Mouse (Mus musculus): ENCODE results near the gene Map4k5. TPM values are rescaled to one million over a fixed set of nuclear protein-coding genes. Genes with fewer than 3 reads are reported as not detected.

Map4k5 gene
- polyA plus RNA-seq, 1 experiment = 107 TPM

DNA sequence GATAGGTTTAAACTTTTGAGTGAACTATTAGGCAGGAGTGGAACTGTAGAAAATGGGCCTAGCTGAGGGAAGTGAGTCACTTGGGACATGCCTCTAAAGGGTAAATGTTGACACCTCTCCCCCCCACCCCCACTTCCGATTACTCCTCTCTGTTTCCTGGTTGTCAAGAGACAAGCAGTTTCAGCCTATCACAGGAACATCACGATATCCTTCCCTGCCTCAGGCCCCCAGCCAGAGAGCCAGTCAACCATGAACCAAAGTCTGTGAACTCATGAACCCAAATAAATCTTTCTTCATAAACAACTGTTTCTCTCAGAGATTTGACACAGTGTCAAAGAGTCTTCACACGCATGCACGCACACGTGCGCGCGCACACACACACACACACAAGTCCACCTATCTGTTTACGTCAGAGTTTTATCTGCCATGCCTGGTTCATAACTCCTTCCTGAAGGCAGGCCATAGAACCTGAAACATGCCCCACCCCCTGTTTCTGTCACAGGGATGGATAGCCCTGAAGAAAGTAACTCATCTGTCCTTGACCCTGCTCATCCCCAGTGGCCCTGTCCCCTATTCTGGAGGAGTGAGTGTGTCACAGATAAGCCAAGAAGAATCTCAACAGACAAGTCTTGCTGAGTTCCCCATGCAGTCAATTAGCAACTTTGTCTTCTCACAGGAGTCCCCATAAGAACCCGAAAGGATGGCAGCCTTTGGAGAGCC is 126.7 kb downstream of the Map4k5 start:
- no peaks in the 10 kb centered on the region for H3K36me3 ChIP-seq (ENCODE audit: control insufficient read depth, insufficient read depth, low read length, poor library complexity, severe bottlenecking)
- H3K27me3 ChIP-seq (ENCODE audit: control insufficient read depth, insufficient read depth, low read length, poor library complexity, severe bottlenecking) = no peaks in the 10 kb centered on the region
- H3K9ac ChIP-seq (ENCODE audit: low read depth, poor library complexity, severe bottlenecking) = no peak overlapping the region
- TF ChIP-seq POLR2A (IDR thresholded peaks at IDR 0.05; ENCODE audit: insufficient read depth, low read length) (no peak), CTCF (IDR thresholded peaks at IDR 0.05; ENCODE audit: low read depth, low read length) (no peak), EP300 (IDR thresholded peaks at IDR 0.05; ENCODE audit: insufficient read depth, low read depth, low read length) (no peak)
- no peak overlapping the region for H3K4me3 ChIP-seq (ENCODE audit: low read depth, low read length)
- H3K9me3 ChIP-seq (replicated peaks; ENCODE audit: control insufficient read depth, insufficient read depth, low read length, poor library complexity, severe bottlenecking) = no peaks in the 10 kb centered on the region
- H3K4me1 ChIP-seq (ENCODE audit: control insufficient read depth, insufficient read depth, low read length) = no peaks in the 10 kb centered on the region
- no peak overlapping the region for H3K27ac ChIP-seq (ENCODE audit: insufficient read depth, low read length)

DNA sequence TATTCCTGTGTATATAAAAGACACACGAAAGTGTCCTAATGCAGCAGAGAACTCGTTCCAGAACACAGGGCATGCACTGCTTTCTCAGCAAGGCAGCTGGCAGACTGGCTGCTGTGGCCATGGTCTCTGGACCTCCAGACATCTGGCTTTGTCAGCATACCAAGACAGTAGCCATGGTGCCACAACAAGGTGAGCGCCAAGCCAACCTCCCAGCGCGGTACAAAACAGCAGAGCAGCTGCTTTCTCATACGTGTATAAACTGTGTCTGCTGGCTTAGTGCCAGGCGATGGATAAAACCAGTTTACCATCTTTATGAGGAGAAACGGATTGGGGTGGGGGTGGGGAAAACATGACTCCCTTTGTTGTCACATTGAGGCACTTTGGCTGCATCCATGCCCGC is 127.5 kb downstream of the Map4k5 start:
- no peak overlapping the region for H3K4me3 ChIP-seq (ENCODE audit: low read depth, low read length)
- no peak overlapping the region for H3K9ac ChIP-seq (ENCODE audit: low read depth, poor library complexity, severe bottlenecking)
- no peaks in the 10 kb centered on the region for H3K4me1 ChIP-seq (ENCODE audit: control insufficient read depth, insufficient read depth, low read length)
- no peaks in the 10 kb centered on the region for H3K36me3 ChIP-seq (ENCODE audit: control insufficient read depth, insufficient read depth, low read length, poor library complexity, severe bottlenecking)
- TF ChIP-seq POLR2A (IDR thresholded peaks at IDR 0.05; ENCODE audit: insufficient read depth, low read length) (no peak), CTCF (IDR thresholded peaks at IDR 0.05; ENCODE audit: low read depth, low read length) (no peak), EP300 (IDR thresholded peaks at IDR 0.05; ENCODE audit: insufficient read depth, low read depth, low read length) (no peak)
- H3K27ac ChIP-seq (ENCODE audit: insufficient read depth, low read length) = no peak overlapping the region
- no peaks in the 10 kb centered on the region for H3K9me3 ChIP-seq (replicated peaks; ENCODE audit: control insufficient read depth, insufficient read depth, low read length, poor library complexity, severe bottlenecking)
- H3K27me3 ChIP-seq (ENCODE audit: control insufficient read depth, insufficient read depth, low read length, poor library complexity, severe bottlenecking) = no peaks in the 10 kb centered on the region

DNA sequence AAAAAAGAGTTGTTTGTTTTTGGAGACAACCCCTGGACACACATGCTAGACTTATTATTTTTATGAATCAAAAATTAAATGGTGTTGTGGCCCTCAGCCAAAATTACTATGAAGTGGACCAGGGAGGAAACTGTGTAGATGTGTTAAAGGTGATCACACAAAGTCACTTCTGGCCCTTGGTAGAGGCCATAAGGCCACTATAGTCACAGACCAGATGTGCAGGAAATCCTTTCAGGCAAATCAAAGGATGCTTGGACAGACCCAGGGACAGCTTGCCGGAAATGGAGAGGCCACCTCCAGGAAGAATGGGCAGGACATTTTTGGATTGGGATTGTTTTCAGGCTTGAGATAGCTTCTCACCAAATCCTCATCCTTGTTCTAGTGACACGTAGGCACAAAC is 131.4 kb downstream of the Map4k5 start:
- TF ChIP-seq EP300 (IDR thresholded peaks at IDR 0.05; ENCODE audit: insufficient read depth, low read depth, low read length) (no peak), CTCF (IDR thresholded peaks at IDR 0.05; ENCODE audit: low read depth, low read length) (no peak), POLR2A (IDR thresholded peaks at IDR 0.05; ENCODE audit: insufficient read depth, low read length) (no peak)
- H3K9me3 ChIP-seq (replicated peaks; ENCODE audit: control insufficient read depth, insufficient read depth, low read length, poor library complexity, severe bottlenecking) = no peaks in the 10 kb centered on the region
- H3K4me1 ChIP-seq (ENCODE audit: control insufficient read depth, insufficient read depth, low read length) = no peaks in the 10 kb centered on the region

DNA sequence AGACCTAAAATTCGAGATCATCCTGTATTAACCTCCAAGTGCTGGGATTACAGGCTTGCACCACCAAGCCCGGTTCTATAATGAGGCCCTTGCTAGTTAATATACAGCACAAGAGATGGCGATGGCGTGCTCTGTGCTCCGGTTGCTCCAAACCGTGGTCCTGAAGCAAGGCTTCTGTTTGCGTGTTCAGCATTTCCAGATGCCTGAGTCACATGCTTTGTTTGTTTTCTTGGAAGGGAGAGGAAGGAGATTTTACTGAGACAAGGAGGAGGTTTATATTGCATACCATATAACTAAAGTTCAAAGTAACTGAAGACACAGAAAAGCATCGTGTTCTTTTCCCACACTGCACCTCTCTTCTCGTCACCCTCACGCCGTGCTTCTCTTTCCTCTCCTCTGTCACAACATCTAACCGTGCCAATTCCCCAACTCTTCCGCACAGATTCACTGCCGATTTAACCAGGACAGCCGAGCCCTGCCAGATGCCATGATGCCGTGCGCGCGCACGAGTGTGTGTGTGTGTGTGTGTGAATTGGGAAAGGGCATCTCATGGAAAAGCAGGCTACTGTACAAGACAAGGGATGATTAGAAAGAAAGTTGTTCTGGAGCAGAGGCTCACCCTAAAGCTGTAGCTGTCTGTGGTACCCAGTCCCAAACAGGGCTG is 132.1 kb downstream of the Map4k5 start:
- H3K36me3 ChIP-seq (ENCODE audit: control insufficient read depth, insufficient read depth, low read length, poor library complexity, severe bottlenecking) = no peaks in the 10 kb centered on the region
- TF ChIP-seq CTCF (IDR thresholded peaks at IDR 0.05; ENCODE audit: low read depth, low read length) (no peak), EP300 (IDR thresholded peaks at IDR 0.05; ENCODE audit: insufficient read depth, low read depth, low read length) (no peak), POLR2A (IDR thresholded peaks at IDR 0.05; ENCODE audit: insufficient read depth, low read length) (no peak)
- H3K27me3 ChIP-seq (ENCODE audit: control insufficient read depth, insufficient read depth, low read length, poor library complexity, severe bottlenecking) = no peaks in the 10 kb centered on the region
- H3K4me3 ChIP-seq (ENCODE audit: low read depth, low read length) = no peak overlapping the region
- H3K9ac ChIP-seq (ENCODE audit: low read depth, poor library complexity, severe bottlenecking) = no peak overlapping the region
- H3K9me3 ChIP-seq (replicated peaks; ENCODE audit: control insufficient read depth, insufficient read depth, low read length, poor library complexity, severe bottlenecking) = no peaks in the 10 kb centered on the region
- no peaks in the 10 kb centered on the region for H3K4me1 ChIP-seq (ENCODE audit: control insufficient read depth, insufficient read depth, low read length)
- H3K27ac ChIP-seq (ENCODE audit: insufficient read depth, low read length) = no peak overlapping the region

More for the DNA sequence above, 131.4 kb downstream of the Map4k5 start:
- H3K27ac ChIP-seq (ENCODE audit: insufficient read depth, low read length) = no peak overlapping the region
- H3K36me3 ChIP-seq (ENCODE audit: control insufficient read depth, insufficient read depth, low read length, poor library complexity, severe bottlenecking) = no peaks in the 10 kb centered on the region
- H3K27me3 ChIP-seq (ENCODE audit: control insufficient read depth, insufficient read depth, low read length, poor library complexity, severe bottlenecking) = no peaks in the 10 kb centered on the region
- H3K9ac ChIP-seq (ENCODE audit: low read depth, poor library complexity, severe bottlenecking) = no peak overlapping the region
- no peak overlapping the region for H3K4me3 ChIP-seq (ENCODE audit: low read depth, low read length)

DNA sequence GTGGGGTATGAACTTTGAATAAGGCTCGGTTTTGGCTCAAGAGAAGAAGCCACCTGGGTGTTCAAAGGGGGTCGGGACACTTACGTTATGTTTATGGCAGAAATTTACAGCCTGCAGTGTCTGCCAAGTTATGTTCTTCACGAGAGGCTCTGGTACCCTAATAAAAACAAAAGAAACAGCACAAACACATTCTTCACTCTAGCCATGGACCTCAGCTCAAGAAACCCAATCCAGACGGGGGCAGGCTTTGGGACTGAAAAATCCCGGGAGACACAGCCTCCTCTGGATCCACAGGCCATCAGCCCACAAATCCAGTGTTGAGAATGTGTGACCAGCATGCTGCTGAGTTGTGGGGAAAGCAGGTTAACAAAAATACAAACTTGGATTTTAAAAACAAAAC is 133.0 kb downstream of the Map4k5 start:
- Histone ChIP-seq H3K27me3 (ENCODE audit: control insufficient read depth, insufficient read depth, low read length, poor library complexity, severe bottlenecking) (no peaks in the 10 kb centered on the region), H3K27ac (ENCODE audit: insufficient read depth, low read length) (no peak overlapping the region), H3K4me3 (ENCODE audit: low read depth, low read length) (no peak overlapping the region), H3K9ac (ENCODE audit: low read depth, poor library complexity, severe bottlenecking) (no peak overlapping the region), H3K4me1 (ENCODE audit: control insufficient read depth, insufficient read depth, low read length) (no peaks in the 10 kb centered on the region), H3K36me3 (ENCODE audit: control insufficient read depth, insufficient read depth, low read length, poor library complexity, severe bottlenecking) (no peaks in the 10 kb centered on the region), H3K9me3 (replicated peaks; ENCODE audit: control insufficient read depth, insufficient read depth, low read length, poor library complexity, severe bottlenecking) (no peaks in the 10 kb centered on the region)
- TF ChIP-seq CTCF (IDR thresholded peaks at IDR 0.05; ENCODE audit: low read depth, low read length) = no peak

DNA sequence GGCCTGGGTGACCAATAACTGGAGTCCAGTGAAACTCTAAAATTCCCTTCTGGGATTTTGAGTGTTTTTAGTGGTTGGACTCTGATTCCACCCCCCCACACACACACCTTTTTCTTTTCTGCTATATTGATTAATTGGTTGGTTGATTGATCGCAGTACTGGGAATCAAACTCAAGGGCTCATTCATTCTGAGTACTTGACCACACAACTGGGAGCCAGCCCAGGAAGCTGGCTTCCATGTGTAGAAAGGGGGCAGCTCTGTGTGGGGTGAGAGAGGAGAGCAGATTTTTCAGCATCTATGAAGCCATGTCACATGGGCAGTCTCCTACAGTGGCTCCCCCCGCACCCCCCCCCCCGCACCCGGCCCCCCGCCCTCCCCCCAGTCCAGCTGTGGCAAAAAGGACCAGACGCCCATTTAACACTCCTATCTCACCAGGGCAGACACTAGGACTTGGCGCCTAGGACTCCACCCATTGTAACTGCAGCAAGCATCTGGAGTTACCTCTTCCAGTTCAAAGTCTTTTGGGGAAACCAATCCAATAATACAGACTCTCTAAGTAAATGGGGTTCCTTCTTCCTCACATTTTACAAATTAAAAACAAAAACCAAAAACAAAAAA is 133.6 kb downstream of the Map4k5 start:
- Histone ChIP-seq H3K9me3 (replicated peaks; ENCODE audit: control insufficient read depth, insufficient read depth, low read length, poor library complexity, severe bottlenecking) (no peaks in the 10 kb centered on the region), H3K4me3 (ENCODE audit: low read depth, low read length) (no peak overlapping the region), H3K27ac (ENCODE audit: insufficient read depth, low read length) (no peak overlapping the region), H3K4me1 (ENCODE audit: control insufficient read depth, insufficient read depth, low read length) (no peaks in the 10 kb centered on the region), H3K27me3 (ENCODE audit: control insufficient read depth, insufficient read depth, low read length, poor library complexity, severe bottlenecking) (no peaks in the 10 kb centered on the region), H3K9ac (ENCODE audit: low read depth, poor library complexity, severe bottlenecking) (no peak overlapping the region), H3K36me3 (ENCODE audit: control insufficient read depth, insufficient read depth, low read length, poor library complexity, severe bottlenecking) (no peaks in the 10 kb centered on the region)
- TF ChIP-seq CTCF (IDR thresholded peaks at IDR 0.05; ENCODE audit: low read depth, low read length) = no peak
- TF ChIP-seq POLR2A (IDR thresholded peaks at IDR 0.05; ENCODE audit: insufficient read depth, low read length) = no peak
- TF ChIP-seq EP300 (IDR thresholded peaks at IDR 0.05; ENCODE audit: insufficient read depth, low read depth, low read length) = no peak

Measured in ES-Bruce4 (cell line).